Mouse (Mus musculus): ENCODE data around the gene Unc50. TPM values are rescaled to one million over a fixed set of nuclear protein-coding genes. Genes with fewer than 3 reads are reported as not detected.

Unc50 gene
- total and polyA plus RNA-seq, 3 experiments: 61.8 to 609 (median 62.3) TPM

- peak; percentile 35; the same call in 1 of the 2 replicates for TF ChIP-seq ETS1 (IDR thresholded peaks at IDR 0.05; ENCODE audit: low read depth, low read length)
- no peak for TF ChIP-seq RAD21 (IDR thresholded peaks at IDR 0.05; ENCODE audit: low read depth, low read length)
- peak; percentile 2; the same call in 1 of the 2 replicates for TF ChIP-seq SMC3 (IDR thresholded peaks at IDR 0.05; ENCODE audit: low read depth, low read length)
- peak; percentile 23; the same call in 1 of the 2 replicates for TF ChIP-seq MAX (IDR thresholded peaks at IDR 0.05; ENCODE audit: low read length)
- TF ChIP-seq NRF1 (IDR thresholded peaks at IDR 0.05; ENCODE audit: insufficient read depth, low read depth, low read length, poor library complexity, severe bottlenecking): no peak
- peak; percentile 38; the same call in 1 of the 2 replicates for TF ChIP-seq MYC (IDR thresholded peaks at IDR 0.05; ENCODE audit: low read depth, low read length)
- TF ChIP-seq TCF12 (IDR thresholded peaks at IDR 0.05; ENCODE audit: low read depth, low read length): no peak
- no peak for TF ChIP-seq MEF2A (IDR thresholded peaks at IDR 0.05; ENCODE audit: extremely low read depth, insufficient replicate concordance, low read depth, low read length, poor library complexity, severe bottlenecking)
These were observed 27.6 kb downstream of the Unc50 start (continued) for GRCm38 (mm10) chr1:37457546-37457945.

- no peak overlapping the region for H3K4me3 ChIP-seq (ENCODE audit: control insufficient read depth in 1 of 2, insufficient read depth in 1 of 2, low read depth in 2 of 2, low read length in 2 of 2)
- H3K79me2 ChIP-seq (ENCODE audit: control insufficient read depth, insufficient read depth, low read length, poor library complexity): no peaks in the 10 kb centered on the region
- DNase-seq (ENCODE audit: low read depth, low spot score): peak; percentile 72
- peaks cover 0 to 8% of the 10 kb centered on the region in 2 experiments; a peak in 2 of 4 replicates for H3K36me3 ChIP-seq (ENCODE audit: control insufficient read depth in 1 of 2, insufficient read depth in 2 of 2, low read length in 2 of 2)
- peak overlapping the region; percentile 31; the same call in 1 of the 2 replicates for H3K27ac ChIP-seq (ENCODE audit: control insufficient read depth, low read depth, low read length)
- no peaks in the 10 kb centered on the region for H3K27me3 ChIP-seq (ENCODE audit: control insufficient read depth in 1 of 2, insufficient read depth in 2 of 2, low read length in 2 of 2)
- peaks cover 8 to 12% of the 10 kb centered on the region in 2 experiments for H3K4me1 ChIP-seq (ENCODE audit: control insufficient read depth in 1 of 2, insufficient read depth in 2 of 2, low read length in 2 of 2)
- H3K9ac ChIP-seq (ENCODE audit: control insufficient read depth, low read depth, low read length, poor library complexity, severe bottlenecking): no peak overlapping the region
- H3K9me3 ChIP-seq (replicated peaks; ENCODE audit: insufficient read depth, low read length): no peaks in the 10 kb centered on the region
- TF ChIP-seq RCOR1 (IDR thresholded peaks at IDR 0.05; ENCODE audit: low read depth, low read length) (no peak), CTCF (IDR thresholded peaks at IDR 0.05 in 2 of 3, conservative IDR thresholded peaks at IDR 0.05 in 1 of 3; ENCODE audit: control insufficient read depth in 1 of 3, insufficient read depth in 1 of 3, low read depth in 2 of 3, low read length in 3 of 3, poor library complexity in 1 of 3, severe bottlenecking in 1 of 3) (no peak), ZMIZ1 (IDR thresholded peaks at IDR 0.05; ENCODE audit: low read depth, low read length) (peak; percentile 93), USF1 (IDR thresholded peaks at IDR 0.05; ENCODE audit: low read depth, low read length) (no peak), TBP (IDR thresholded peaks at IDR 0.05; ENCODE audit: low read depth, low read length) (peak; percentile 96), ZNF384 (IDR thresholded peaks at IDR 0.05; ENCODE audit: low read depth, low read length) (no peak), ZC3H11A (IDR thresholded peaks at IDR 0.05; ENCODE audit: low read depth, low read length) (no peak), RAD21 (IDR thresholded peaks at IDR 0.05; ENCODE audit: low read depth, low read length) (no peak), EP300 (IDR thresholded peaks at IDR 0.05; ENCODE audit: low read depth in 1 of 2, low read length in 2 of 2) (no peak), E2F4 (IDR thresholded peaks at IDR 0.05; ENCODE audit: borderline replicate concordance, low read depth, low read length) (no peak), POLR2AphosphoS5 (IDR thresholded peaks at IDR 0.05; ENCODE audit: borderline replicate concordance, low read depth, low read length) (no peak), NRF1 (IDR thresholded peaks at IDR 0.05; ENCODE audit: insufficient read depth, low read depth, low read length, poor library complexity, severe bottlenecking) (no peak), SMC3 (IDR thresholded peaks at IDR 0.05; ENCODE audit: low read depth, low read length) (no peak), GATA1 (IDR thresholded peaks at IDR 0.05; ENCODE audit: low read depth, low read length) (no peak), BHLHE40 (IDR thresholded peaks at IDR 0.05; ENCODE audit: borderline replicate concordance, low read depth, low read length) (no peak), TAL1 (IDR thresholded peaks at IDR 0.05; ENCODE audit: low read length) (no peak), MEF2A (IDR thresholded peaks at IDR 0.05; ENCODE audit: extremely low read depth, insufficient replicate concordance, low read depth, low read length, poor library complexity, severe bottlenecking) (no peak), GABPA (IDR thresholded peaks at IDR 0.05; ENCODE audit: low read depth, low read length) (no peak), CHD1 (IDR thresholded peaks at IDR 0.05; ENCODE audit: low read depth, low read length) (no peak), POLR2A (IDR thresholded peaks at IDR 0.05; ENCODE audit: control insufficient read depth in 1 of 2, insufficient read depth in 1 of 2, low read depth in 1 of 2, low read length in 2 of 2, poor library complexity in 1 of 2) (peak in 1 of 2 experiments; percentile 64; a peak in 1 of 4 replicates), ELF1 (IDR thresholded peaks at IDR 0.05; ENCODE audit: low read depth, low read length) (no peak), NELFE (IDR thresholded peaks at IDR 0.05; ENCODE audit: low read depth, low read length) (peak; percentile 39; the same call in 1 of the 2 replicates), ZKSCAN1 (IDR thresholded peaks at IDR 0.05; ENCODE audit: low read depth, low read length) (no peak), MAX (IDR thresholded peaks at IDR 0.05; ENCODE audit: low read length) (no peak), TCF12 (IDR thresholded peaks at IDR 0.05; ENCODE audit: low read depth, low read length) (no peak), UBTF (IDR thresholded peaks at IDR 0.05; ENCODE audit: borderline replicate concordance, insufficient read depth, low read depth, low read length) (no peak), MXI1 (IDR thresholded peaks at IDR 0.05; ENCODE audit: low read depth, low read length) (no peak), SIN3A (IDR thresholded peaks at IDR 0.05; ENCODE audit: low read length) (no peak), HCFC1 (IDR thresholded peaks at IDR 0.05; ENCODE audit: low read depth, low read length) (no peak; the same call in 1 of the 2 replicates), MYC (IDR thresholded peaks at IDR 0.05; ENCODE audit: low read depth, low read length) (no peak), ETS1 (IDR thresholded peaks at IDR 0.05; ENCODE audit: low read depth, low read length) (peak; percentile 10; the same call in 1 of the 2 replicates), JUND (IDR thresholded peaks at IDR 0.05; ENCODE audit: low read depth, low read length) (no peak)
These were observed 35.0 kb downstream of the Unc50 start for GRCm38 (mm10) chr1:37464878-37465452.

Data from MEL (cell line).